In the genomic region with DNA sequence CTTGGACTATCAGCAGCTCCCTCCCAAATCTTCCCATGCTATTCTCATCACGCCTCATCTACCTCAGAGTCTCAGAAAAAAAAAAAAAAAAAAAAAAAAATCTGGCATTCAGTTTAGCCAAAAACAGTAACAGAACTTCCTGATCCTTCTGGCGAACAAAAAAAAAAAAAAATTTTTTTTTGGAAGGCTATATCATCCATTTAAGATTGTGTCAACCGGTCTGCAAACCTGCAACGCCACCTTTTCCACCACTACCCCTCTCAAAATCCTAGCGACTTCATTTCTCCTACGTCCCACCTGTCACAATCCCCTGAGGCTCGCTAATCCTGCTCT, we compare ENCODE assay signal across 7 mouse cellular contexts. TPM values are rescaled to one million over a fixed set of nuclear protein-coding genes. Genes with fewer than 3 reads are reported as not detected.
DNase-seq lines count a peak whose midpoint lies in the region; ATAC-seq and TF ChIP-seq lines count a peak whose summit lies in the region.

No protein-coding gene starts in this region.

- no peaks in the 10 kb centered on the region for H3K27me3 ChIP-seq in lung, embryonic 15.5 days
- no peaks in the 10 kb centered on the region for H3K27me3 ChIP-seq in limb, embryonic 12.5 days
- H3K27me3 ChIP-seq in stomach, embryonic 14.5 days (ENCODE audit: control insufficient read depth, insufficient read depth, low read length): no peaks in the 10 kb centered on the region

- H3K9me3 ChIP-seq in lung, embryonic 15.5 days: no peaks in the 10 kb centered on the region
- H3K9me3 ChIP-seq in limb, embryonic 12.5 days: no peaks in the 10 kb centered on the region
- no peaks in the 10 kb centered on the region for H3K9me3 ChIP-seq in stomach, embryonic 14.5 days (ENCODE audit: control insufficient read depth, low read depth, low read length)

- H3K4me2 ChIP-seq in lung, embryonic 15.5 days: peak overlapping the region; percentile 61
- H3K4me2 ChIP-seq in limb, embryonic 12.5 days: peak overlapping the region; percentile 72
- H3K4me2 ChIP-seq in stomach, embryonic 14.5 days (replicated peaks; ENCODE audit: low read depth, low read length): peak overlapping the region; percentile 72

- H3K4me1 ChIP-seq in lung, embryonic 15.5 days: peaks cover 12% of the 10 kb centered on the region
- H3K4me1 ChIP-seq in embryonic fibroblast, embryonic 13.5 days (ENCODE audit: control insufficient read depth, insufficient read depth, low read length): no peaks in the 10 kb centered on the region; the same call in 1 of the 2 replicates
- peaks cover 8% of the 10 kb centered on the region; the same call in 1 of the 2 replicates for H3K4me1 ChIP-seq in limb, embryonic 12.5 days (replicated peaks)
- H3K4me1 ChIP-seq in stomach, embryonic 14.5 days (ENCODE audit: control insufficient read depth, insufficient read depth, low read length): peaks cover 8% of the 10 kb centered on the region; the same call in 1 of the 2 replicates

- WGBS in lung, embryonic 15.5 days: 0% methylated on average over 7 of the region's 7 CpGs
- WGBS in limb, embryonic 12.5 days: 0% methylated on average over 7 of the region's 7 CpGs
- under 1% methylated on average over 7 of the region's 7 CpGs for WGBS in stomach, embryonic 14.5 days

- peak overlapping the region; percentile 84 for H3K4me3 ChIP-seq in lung, embryonic 15.5 days
- peak overlapping the region; percentile 85 for H3K4me3 ChIP-seq in embryonic fibroblast, embryonic 13.5 days (ENCODE audit: insufficient read depth, low read length)
- peak overlapping the region; percentile 98 for H3K4me3 ChIP-seq in limb, embryonic 12.5 days (replicated peaks)
- H3K4me3 ChIP-seq in stomach, embryonic 14.5 days (ENCODE audit: low read depth, low read length): peak overlapping the region; percentile 90

- ATAC-seq in lung, embryonic 15.5 days (ENCODE audit: borderline replicate concordance, extremely low read depth, low FRiP score, low TSS enrichment): no peak
- ATAC-seq in limb, embryonic 12.5 days (ENCODE audit: insufficient number of reproducible peaks, insufficient read depth, low FRiP score, low TSS enrichment, low read depth): no peak
- ATAC-seq in stomach, embryonic 14.5 days (ENCODE audit: insufficient number of reproducible peaks, insufficient read depth, low FRiP score, low read depth): no peak

- H3K9ac ChIP-seq in lung, embryonic 15.5 days: peak overlapping the region; percentile 91
- peak overlapping the region; percentile 93 for H3K9ac ChIP-seq in limb, embryonic 12.5 days (replicated peaks)
- peak overlapping the region; percentile 86 for H3K9ac ChIP-seq in stomach, embryonic 14.5 days (replicated peaks; ENCODE audit: low read depth, low read length)

- peak overlapping the region; percentile 99 for H3K27ac ChIP-seq in lung, embryonic 15.5 days
- H3K27ac ChIP-seq in embryonic fibroblast, embryonic 13.5 days (ENCODE audit: insufficient read depth, low read length): no peak overlapping the region
- H3K27ac ChIP-seq in limb, embryonic 12.5 days: peak overlapping the region; percentile 99; the same call in 1 of the 2 replicates
- H3K27ac ChIP-seq in stomach, embryonic 14.5 days (ENCODE audit: low read length): peak overlapping the region; percentile 97; the same call in 1 of the 2 replicates

- 0 out of 2 replicates have a peak, but pooled peaks cover under 1% of the 10 kb centered on the region for H3K36me3 ChIP-seq in lung, embryonic 15.5 days
- H3K36me3 ChIP-seq in limb, embryonic 12.5 days: peaks cover under 1% of the 10 kb centered on the region; the same call in 1 of the 2 replicates
- no peaks in the 10 kb centered on the region for H3K36me3 ChIP-seq in stomach, embryonic 14.5 days (ENCODE audit: control insufficient read depth, insufficient read depth, low read length)

- TF ChIP-seq CTCF in embryonic fibroblast, embryonic 13.5 days (IDR thresholded peaks at IDR 0.05; ENCODE audit: borderline replicate concordance, insufficient read depth, low read length): no peak

- TF ChIP-seq POLR2A in embryonic fibroblast, embryonic 13.5 days (IDR thresholded peaks at IDR 0.05; ENCODE audit: low read depth, low read length): no peak

- DNase-seq in lung, postnatal 14 days: no peak
- no peak for DNase-seq in adrenal gland, adult (ENCODE audit: inconsistent age in 2 of 2, low spot score in 1 of 2)
- no peak for DNase-seq in Muller cell, postnatal 12 days (ENCODE audit: inconsistent ontology term)

RNA-seq across cellular contexts. Expression of gene Rtn3, which starts 0.8 kb away (rescaled TPM):
- polyA plus RNA-seq in lung, embryonic 15.5 days (2015; fragmentation: Nextera tagmentation; extraction: Ambion mirVana): 132 and 138 TPM in 2 replicates
- 199 and 206 TPM in 2 replicates for polyA plus RNA-seq in embryonic fibroblast, embryonic 13.5 days (2011; ENCODE audit: insufficient read length, low read depth, missing spikeins)
- polyA plus RNA-seq in limb, embryonic 12.5 days (2016; fragmentation: Nextera tagmentation; extraction: Ambion mirVana): 99.6 and 105 TPM in 2 replicates
- polyA plus RNA-seq in stomach, embryonic 14.5 days (2014; fragmentation: Nextera tagmentation; extraction: Ambion mirVana): 126 and 130 TPM in 2 replicates

RNA-seq across cellular contexts. Expression of gene Atl3, which starts 11.6 kb away (rescaled TPM):
- 19.7 and 21.2 TPM in 2 replicates for polyA plus RNA-seq in lung, embryonic 15.5 days (2015; fragmentation: Nextera tagmentation; extraction: Ambion mirVana)
- 151 and 162 TPM in 2 replicates for polyA plus RNA-seq in embryonic fibroblast, embryonic 13.5 days (2011; ENCODE audit: insufficient read length, low read depth, missing spikeins)
- polyA plus RNA-seq in limb, embryonic 12.5 days (2016; fragmentation: Nextera tagmentation; extraction: Ambion mirVana): 10.8 and 11.9 TPM in 2 replicates
- polyA plus RNA-seq in stomach, embryonic 14.5 days (2014; fragmentation: Nextera tagmentation; extraction: Ambion mirVana): 18.6 and 21.0 TPM in 2 replicates
